Mouse (Mus musculus) embryonic facial prominence, embryonic 10.5 days (tissue): ENCODE results near the gene Ccnc. TPM values are rescaled to one million over a fixed set of nuclear protein-coding genes. Genes with fewer than 3 reads are reported as not detected.

Experiments
- DNase-seq: peaks from one replicate; pipeline ENCODE4 v3.0.0-alpha.2; 2017; ENCODE audit warnings: low spot score
- H3K27ac ChIP-seq: fragments of 300-500 bp; sonication (generic); replicated peaks from 2 replicates; pipeline ENCODE4 v1.5.1; 2016; ENCODE audit warnings: mild to moderate bottlenecking
- H3K27me3 ChIP-seq: fragments of 300-500 bp; sonication (generic); replicated peaks from 2 replicates; pipeline ENCODE4 v1.6.1; 2016; ENCODE audit warnings: low read depth, mild to moderate bottlenecking; ENCODE audit not compliant: poor library complexity, severe bottlenecking
- H3K36me3 ChIP-seq: fragments of 300-500 bp; sonication (generic); replicated peaks from 2 replicates; pipeline ENCODE4 v1.6.1; 2016; ENCODE audit warnings: mild to moderate bottlenecking, moderate library complexity
- H3K4me1 ChIP-seq: fragments of 300-500 bp; sonication (generic); 2 replicates; pipeline ENCODE4 v1.6.1; 2016
- H3K4me3 ChIP-seq: fragments of 300-500 bp; sonication (generic); 2 replicates; pipeline ENCODE4 v1.5.1; 2016; ENCODE audit warnings: mild to moderate bottlenecking, moderate library complexity
- H3K9me3 ChIP-seq: fragments of 300-500 bp; sonication (generic); 2 replicates; pipeline ENCODE4 v1.6.1; 2016; ENCODE audit warnings: mild to moderate bottlenecking
- WGBS: fragments of 180-500 bp; shearing (Covaris S2); methylation state at CpG from one replicate; pipeline ENCODE4 v1.1.7; 2016; 5-methylcytosine and 5-hydroxymethylcytosine counted together
- polyA plus RNA-seq: library from polyadenylated mRNA; unstranded; fragments of >200 nt; fragmentation: Nextera tagmentation; extraction: Ambion mirVana; gene quantifications from 2 replicates; pipeline ENCODE4 v1.2.1, GENCODE M21; 2016

Gene Ccnc
- polyA plus RNA-seq, 1 experiment from 2014 or later: 46.6 TPM

DNA sequence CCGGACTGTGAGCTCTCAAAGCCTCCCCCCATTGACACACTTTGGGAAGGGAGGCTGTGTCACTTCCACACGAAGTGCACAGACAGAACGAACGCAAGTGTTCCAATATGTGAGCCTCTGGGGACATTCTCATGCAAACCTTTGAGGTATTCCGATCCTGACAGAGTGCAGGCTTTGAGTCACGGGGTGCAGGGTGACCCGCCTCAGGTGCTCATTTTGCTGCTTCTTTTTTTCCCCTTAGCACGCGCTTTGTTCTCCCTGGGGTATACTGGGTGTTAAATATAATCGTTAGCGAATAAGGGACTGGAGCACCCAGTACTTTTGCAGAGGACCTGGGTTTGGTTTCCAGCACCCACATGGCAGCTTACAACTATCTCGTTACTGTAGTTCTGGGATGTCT is 58.8 kb downstream of the Ccnc start:
- Histone ChIP-seq H3K36me3 (peaks cover 86% of the 10 kb centered on the region), H3K9me3 (no peaks in the 10 kb centered on the region), H3K27ac (no peak overlapping the region), H3K4me1 (no peaks in the 10 kb centered on the region), H3K4me3 (no peak overlapping the region), H3K27me3 (no peaks in the 10 kb centered on the region)
- WGBS: 95% methylated on average over 12 of the region's 12 CpGs
- no peak for DNase-seq

DNA sequence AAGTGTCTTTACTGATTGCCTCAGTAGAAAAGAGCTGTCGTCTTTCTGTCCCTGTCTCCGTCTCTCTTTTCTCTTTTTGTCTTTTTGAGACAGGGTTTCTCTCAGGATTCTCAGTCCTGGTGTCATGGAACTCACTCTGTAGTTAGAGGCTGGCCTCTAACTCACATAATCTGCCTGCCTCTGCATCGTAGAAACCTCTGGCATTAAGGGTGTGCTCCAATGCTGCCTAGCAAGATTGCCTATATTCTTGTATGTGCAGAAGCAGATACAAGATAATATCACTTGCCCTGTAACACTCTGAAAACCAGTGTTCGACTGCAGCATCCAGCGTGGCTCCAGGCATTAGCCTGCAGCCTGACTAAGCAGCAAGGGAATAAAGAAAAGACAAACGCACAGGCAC is 61.4 kb downstream of the Ccnc start:
- Histone ChIP-seq H3K27ac (no peak overlapping the region), H3K4me3 (no peak overlapping the region), H3K27me3 (no peaks in the 10 kb centered on the region), H3K4me1 (no peaks in the 10 kb centered on the region), H3K36me3 (peaks cover 76% of the 10 kb centered on the region), H3K9me3 (no peaks in the 10 kb centered on the region)
- WGBS: 88% methylated on average over 6 of the region's 6 CpGs
- no peak for DNase-seq

DNA sequence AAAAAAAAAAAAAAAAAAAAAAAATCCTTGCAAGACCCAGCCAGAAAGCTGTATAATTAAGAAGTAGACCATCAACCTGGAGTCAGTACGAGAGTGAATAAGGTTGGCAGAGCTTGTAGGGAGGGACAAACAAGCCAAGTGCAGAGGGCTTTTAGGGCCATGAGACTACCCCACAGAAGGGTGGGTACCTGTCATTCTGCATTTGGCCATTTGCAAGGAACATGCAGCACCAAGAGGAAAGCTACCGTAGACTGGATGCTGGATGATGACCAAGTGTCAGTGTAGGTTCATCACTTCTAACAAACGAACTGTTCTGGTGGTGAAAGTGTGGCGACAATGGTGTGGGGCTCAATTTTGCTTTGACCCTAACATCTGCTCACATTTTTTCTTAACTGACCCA is 62.3 kb downstream of the Ccnc start:
- H3K9me3 ChIP-seq: no peaks in the 10 kb centered on the region

DNA sequence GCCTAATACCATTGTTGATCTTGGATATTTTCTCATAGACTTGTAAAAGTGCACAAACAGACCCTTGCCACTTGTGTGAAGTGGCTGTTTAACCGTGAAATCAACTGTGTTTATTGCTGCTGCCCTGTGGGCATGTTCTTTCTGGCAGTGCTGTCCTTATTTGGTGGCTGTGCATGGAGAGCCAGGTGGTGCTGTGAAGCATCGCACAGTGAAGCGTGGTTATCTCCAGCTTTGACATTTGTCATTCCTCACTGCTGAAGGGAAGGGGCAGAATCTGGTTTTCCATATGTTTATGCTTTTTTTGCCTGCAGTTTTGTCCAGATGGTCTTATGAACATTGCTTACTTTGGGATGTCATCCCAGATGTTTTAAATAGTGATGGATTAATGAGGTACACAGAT is 66.1 kb downstream of the Ccnc start:
- peaks cover 60% of the 10 kb centered on the region for H3K36me3 ChIP-seq
- H3K27ac ChIP-seq: no peak overlapping the region
- no peaks in the 10 kb centered on the region for H3K27me3 ChIP-seq
- H3K9me3 ChIP-seq: no peaks in the 10 kb centered on the region
- H3K4me1 ChIP-seq: no peaks in the 10 kb centered on the region
- no peak for DNase-seq
- no peak overlapping the region for H3K4me3 ChIP-seq
- WGBS: 66% methylated on average over 3 of the region's 3 CpGs

More for the DNA sequence above, 62.3 kb downstream of the Ccnc start:
- Histone ChIP-seq H3K27ac (no peak overlapping the region), H3K4me1 (no peaks in the 10 kb centered on the region), H3K27me3 (no peaks in the 10 kb centered on the region), H3K36me3 (peaks cover 67% of the 10 kb centered on the region), H3K4me3 (no peak overlapping the region)
- 93% methylated on average over 4 of the region's 4 CpGs for WGBS
- DNase-seq: no peak

DNA sequence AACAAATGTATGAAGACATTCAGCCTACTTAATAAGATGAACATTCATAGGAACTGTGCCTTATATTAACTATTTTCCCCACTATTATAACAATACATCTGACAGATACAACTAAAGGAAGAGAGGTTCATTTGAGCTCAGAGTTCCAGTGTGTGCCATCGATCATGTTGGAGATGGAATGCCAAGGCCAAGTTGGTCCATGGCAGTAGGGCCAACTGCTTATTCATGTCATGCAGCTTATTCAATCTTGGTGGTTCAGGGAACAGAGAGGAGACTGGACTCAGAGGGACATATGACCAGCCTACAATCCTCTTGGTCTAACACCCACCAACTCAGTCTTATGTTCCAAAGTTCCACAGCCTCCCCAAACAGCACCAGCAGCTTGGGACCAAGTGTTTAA is 73.5 kb downstream of the Ccnc start:
- Histone ChIP-seq H3K4me1 (no peaks in the 10 kb centered on the region), H3K4me3 (no peak overlapping the region), H3K36me3 (peaks cover 84% of the 10 kb centered on the region), H3K9me3 (no peaks in the 10 kb centered on the region), H3K27ac (no peak overlapping the region), H3K27me3 (no peaks in the 10 kb centered on the region)
- 98% methylated on average over 1 of the region's 1 CpGs for WGBS
- no peak for DNase-seq

DNA sequence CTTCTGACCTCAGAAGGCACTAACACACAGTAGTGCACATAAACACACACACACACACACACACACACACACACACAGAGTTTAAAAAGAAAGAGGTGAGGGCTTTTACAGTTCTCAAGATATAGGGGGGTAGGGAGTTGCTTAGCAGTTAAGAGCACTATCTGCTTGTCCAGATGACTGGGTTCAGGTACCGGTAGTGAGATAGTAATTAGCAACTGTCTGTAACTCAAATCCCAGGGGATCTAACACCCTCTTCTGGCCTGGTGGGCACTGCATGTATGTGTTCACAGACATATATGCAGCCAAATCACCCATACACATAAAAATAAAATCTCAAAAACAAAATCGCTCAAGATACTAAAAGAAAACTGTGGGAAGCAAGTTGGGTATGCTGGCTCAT is 74.1 kb downstream of the Ccnc start:
- Histone ChIP-seq H3K27me3 (no peaks in the 10 kb centered on the region), H3K4me1 (no peaks in the 10 kb centered on the region), H3K4me3 (no peak overlapping the region), H3K27ac (no peak overlapping the region), H3K36me3 (peaks cover 85% of the 10 kb centered on the region), H3K9me3 (no peaks in the 10 kb centered on the region)
- 92% methylated on average over 2 of the region's 2 CpGs for WGBS
- no peak for DNase-seq

DNA sequence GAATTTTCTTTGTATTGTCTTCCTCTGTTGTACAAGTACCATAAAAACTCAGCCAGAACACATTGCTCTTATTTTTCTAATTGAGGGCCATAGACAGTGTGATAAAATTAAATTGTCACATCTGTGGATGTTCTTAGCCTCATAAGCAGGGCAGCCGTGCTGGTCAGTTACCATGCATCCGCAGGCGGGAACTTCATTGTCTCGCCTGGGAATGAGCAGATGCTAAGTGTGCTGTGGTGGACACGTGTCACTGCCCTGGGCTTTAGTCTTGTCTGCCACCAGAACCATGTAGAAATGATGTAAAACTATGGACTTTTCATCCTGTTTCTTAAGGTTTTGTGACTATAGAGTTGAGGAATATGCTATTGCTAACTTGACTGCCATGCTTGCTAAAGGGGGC is 79.7 kb downstream of the Ccnc start:
- no peak for DNase-seq
- Histone ChIP-seq H3K27me3 (no peaks in the 10 kb centered on the region), H3K4me3 (no peak overlapping the region), H3K4me1 (no peaks in the 10 kb centered on the region), H3K36me3 (peaks cover 59% of the 10 kb centered on the region), H3K27ac (no peak overlapping the region), H3K9me3 (no peaks in the 10 kb centered on the region)
- WGBS: 76% methylated on average over 5 of the region's 5 CpGs

Other genes starting within 250 kb of the Ccnc start
- 0.52 TPM in 1 of 2 replicates, not detected in the other for gene Prdm13, start 41.7 kb upstream of the Ccnc start, polyA plus RNA-seq
- gene Usp45, start 39.5 kb downstream of the Ccnc start, polyA plus RNA-seq: 10.8 and 12.3 TPM in 2 replicates
- 21.3 and 24.3 TPM in 2 replicates for gene Tstd3, start 39.5 kb downstream of the Ccnc start, polyA plus RNA-seq
- gene Pnisr, start 119.9 kb downstream of the Ccnc start, polyA plus RNA-seq: 136 and 149 TPM in 2 replicates
- 12.2 TPM in 2 replicates for gene Coq3, start 152.0 kb downstream of the Ccnc start, polyA plus RNA-seq
- gene Faxc, start 203.6 kb downstream of the Ccnc start, polyA plus RNA-seq: 11.6 TPM in 2 replicates